Mouse (Mus musculus): ENCODE data around the gene Prmt9. TPM values are rescaled to one million over a fixed set of nuclear protein-coding genes. Genes with fewer than 3 reads are reported as not detected.

Prmt9 gene
- polyA plus RNA-seq, 1 experiment: 22.6 TPM

- DNase-seq (ENCODE audit: low read depth): no peak
- TF ChIP-seq POLR2A (IDR thresholded peaks at IDR 0.05; ENCODE audit: borderline replicate concordance, extremely low read depth, insufficient read depth, insufficient read length, poor library complexity, severe bottlenecking) (no peak), CTCF (IDR thresholded peaks at IDR 0.05; ENCODE audit: borderline replicate concordance, extremely low read depth, insufficient read depth, insufficient read length) (no peak)
Observed at GRCm38 (mm10) chr8:77584174-77584573, 35.0 kb downstream of the Prmt9 start.

DNA sequence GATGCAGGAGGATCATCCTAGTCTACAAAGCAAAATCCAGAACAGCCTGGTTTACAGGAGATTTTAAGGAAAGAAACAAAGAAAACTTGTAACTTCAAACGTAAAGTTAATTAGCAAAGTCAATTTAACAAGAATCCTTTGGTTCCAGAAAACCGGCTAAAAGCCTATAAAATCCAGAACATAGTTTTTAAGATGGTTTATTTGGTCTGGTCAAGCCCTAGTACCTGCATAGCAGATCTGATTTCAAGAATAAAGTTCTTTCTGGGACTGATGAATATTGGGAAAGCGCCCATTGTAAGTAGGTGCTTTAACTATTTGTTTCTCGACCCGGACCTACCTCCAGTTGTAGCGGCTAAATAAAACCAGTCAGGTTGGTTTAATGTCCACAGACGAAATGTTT lies 60.4 kb downstream of the Prmt9 start:
- TF ChIP-seq CTCF (IDR thresholded peaks at IDR 0.05; ENCODE audit: borderline replicate concordance, extremely low read depth, insufficient read depth, insufficient read length) (no peak), POLR2A (IDR thresholded peaks at IDR 0.05; ENCODE audit: borderline replicate concordance, extremely low read depth, insufficient read depth, insufficient read length, poor library complexity, severe bottlenecking) (no peak)
- no peak for DNase-seq (ENCODE audit: low read depth)

- peak; percentile 99 for DNase-seq (ENCODE audit: low read depth)
- TF ChIP-seq POLR2A (IDR thresholded peaks at IDR 0.05; ENCODE audit: borderline replicate concordance, extremely low read depth, insufficient read depth, insufficient read length, poor library complexity, severe bottlenecking) (peak; percentile 43; the same call in 1 of the 2 replicates), CTCF (IDR thresholded peaks at IDR 0.05; ENCODE audit: borderline replicate concordance, extremely low read depth, insufficient read depth, insufficient read length) (no peak)
Observed at GRCm38 (mm10) chr8:77610374-77610969, 61.3 kb downstream of the Prmt9 start, which contains the start of gene Tmem184c. Gene Tmem184c (minus strand): TSS chr8:77610698.

GRCm38 (mm10) chr8:77617916-77618315 lies 68.7 kb downstream of the Prmt9 start:
- peak; percentile 72 for DNase-seq (ENCODE audit: low read depth)
- peak; percentile 46; the same call in 1 of the 2 replicates for TF ChIP-seq CTCF (IDR thresholded peaks at IDR 0.05; ENCODE audit: borderline replicate concordance, extremely low read depth, insufficient read depth, insufficient read length)
- TF ChIP-seq POLR2A (IDR thresholded peaks at IDR 0.05; ENCODE audit: borderline replicate concordance, extremely low read depth, insufficient read depth, insufficient read length, poor library complexity, severe bottlenecking): no peak

- peak; percentile 17 for DNase-seq (ENCODE audit: low read depth)
- no peak for TF ChIP-seq CTCF (IDR thresholded peaks at IDR 0.05; ENCODE audit: borderline replicate concordance, extremely low read depth, insufficient read depth, insufficient read length)
- TF ChIP-seq POLR2A (IDR thresholded peaks at IDR 0.05; ENCODE audit: borderline replicate concordance, extremely low read depth, insufficient read depth, insufficient read length, poor library complexity, severe bottlenecking): no peak
Observed at GRCm38 (mm10) chr8:77623677-77624209, 74.5 kb downstream of the Prmt9 start.

DNA sequence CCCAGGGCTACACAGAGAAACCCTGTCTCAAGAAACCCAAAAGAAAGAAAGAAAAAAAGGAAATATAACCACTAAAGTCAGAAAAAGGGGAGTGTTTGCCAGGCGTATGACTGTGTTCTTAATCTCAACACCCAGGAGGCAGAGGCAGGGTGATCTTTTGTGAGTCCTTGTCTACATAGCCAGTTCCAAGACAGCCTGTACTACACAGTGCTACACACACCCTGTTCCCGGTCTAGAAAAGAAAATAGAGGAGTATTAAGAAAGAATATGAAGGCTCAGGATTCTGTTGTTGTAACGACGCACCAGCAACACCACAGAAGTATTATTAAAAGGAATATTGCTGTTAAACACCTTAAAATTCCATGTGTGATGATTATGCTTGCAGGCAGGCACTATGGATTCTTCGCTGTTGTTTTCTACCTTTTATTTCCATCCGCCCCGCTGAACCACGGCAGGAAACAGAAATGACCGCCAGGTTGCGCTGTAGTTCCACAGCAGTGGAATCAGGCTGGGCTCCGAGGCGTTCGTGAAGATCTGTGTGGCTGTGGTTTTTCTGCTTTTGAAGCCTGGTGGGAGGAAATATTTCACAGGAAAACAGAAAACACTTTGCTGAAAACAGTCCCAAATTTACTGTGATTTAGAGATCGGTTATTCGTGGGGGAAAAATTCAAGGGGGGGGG lies 80.8 kb downstream of the Prmt9 start:
- DNase-seq (ENCODE audit: low read depth): peak; percentile 91
- peak; percentile 98 for TF ChIP-seq CTCF (IDR thresholded peaks at IDR 0.05; ENCODE audit: borderline replicate concordance, extremely low read depth, insufficient read depth, insufficient read length)
- TF ChIP-seq POLR2A (IDR thresholded peaks at IDR 0.05; ENCODE audit: borderline replicate concordance, extremely low read depth, insufficient read depth, insufficient read length, poor library complexity, severe bottlenecking): no peak

DNA sequence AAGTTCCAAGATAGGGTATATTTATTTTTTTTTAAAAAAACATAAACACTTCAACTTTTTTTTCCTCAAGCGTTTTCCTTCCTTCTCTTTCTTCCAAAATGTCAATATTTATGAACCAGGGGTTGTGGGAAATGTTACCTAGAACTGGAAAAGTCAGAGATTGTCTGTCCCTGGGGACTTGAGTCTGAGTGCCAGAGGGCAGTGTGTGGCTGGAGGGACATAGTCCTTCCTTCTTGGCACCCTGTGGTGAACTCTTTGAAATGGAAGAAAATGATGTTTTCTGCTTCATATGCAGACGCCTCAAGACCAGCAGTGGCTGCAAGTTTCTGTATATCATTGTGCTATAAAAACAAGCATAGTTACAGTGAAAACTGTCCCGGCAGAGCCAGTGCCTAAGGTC lies 81.5 kb downstream of the Prmt9 start:
- TF ChIP-seq POLR2A (IDR thresholded peaks at IDR 0.05; ENCODE audit: borderline replicate concordance, extremely low read depth, insufficient read depth, insufficient read length, poor library complexity, severe bottlenecking) (no peak), CTCF (IDR thresholded peaks at IDR 0.05; ENCODE audit: borderline replicate concordance, extremely low read depth, insufficient read depth, insufficient read length) (no peak)
- DNase-seq (ENCODE audit: low read depth): peak; percentile 29

Other genes starting within 250 kb of the Prmt9 start
- gene Arhgap10, start 31.4 kb upstream of the Prmt9 start, polyA plus RNA-seq (2012; rRNA removed): 4.1 and 5.0 TPM in 2 replicates
- 44.5 and 46.6 TPM in 2 replicates for gene Tmem184c, start 61.3 kb downstream of the Prmt9 start, polyA plus RNA-seq (2012; rRNA removed)
- 8.5 and 12.5 TPM in 2 replicates for gene Ednra, start 175.1 kb downstream of the Prmt9 start, polyA plus RNA-seq (2012; rRNA removed)

Measured in brain, embryonic 14.5 days (tissue).